In the genomic region with DNA sequence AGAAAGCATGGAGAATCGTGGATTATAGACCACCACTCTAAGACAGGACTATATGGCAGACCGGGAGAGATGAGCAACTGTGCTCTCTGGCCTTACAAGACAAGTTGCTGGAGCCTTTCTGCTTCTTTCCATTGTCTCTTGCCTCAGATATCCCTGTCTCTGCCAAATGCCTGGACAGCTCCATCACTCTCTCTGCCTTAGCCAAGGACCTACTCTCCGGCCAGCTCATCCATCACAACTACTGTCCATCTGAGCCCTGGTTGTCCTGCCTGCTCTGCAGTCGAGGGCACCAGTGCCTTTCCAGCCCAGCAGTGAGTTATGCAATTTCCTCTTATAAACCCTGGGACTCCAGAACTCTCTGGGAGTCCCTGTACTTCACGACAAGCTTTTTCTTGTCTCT, we compare ENCODE assay signal across 17 mouse cellular contexts.
DNase-seq lines count a peak whose midpoint lies in the region; ATAC-seq and TF ChIP-seq lines count a peak whose summit lies in the region.
"Had no signal": no experiment of that assay in that cellular context is flagged by ENCODE, and none has a peak within 500 bp of the region (broad histone marks: within the 10 kb centered on the region; RNA-seq: fewer than 3 reads in every experiment).

No protein-coding gene starts in this region.

- no peak overlapping the region for H3K9ac ChIP-seq in forebrain, embryonic 15.5 days (replicated peaks)
- H3K9ac ChIP-seq: embryonic facial prominence, embryonic 15.5 days; forebrain, embryonic 13.5 days; hindbrain, embryonic 12.5 days; liver, embryonic 15.5 days had no signal

- H3K4me2 ChIP-seq in forebrain, embryonic 15.5 days (replicated peaks): no peak overlapping the region
- H3K4me2 ChIP-seq: embryonic facial prominence, embryonic 15.5 days; forebrain, embryonic 13.5 days; hindbrain, embryonic 12.5 days; liver, embryonic 15.5 days had no signal

- H3K27me3 ChIP-seq in forebrain, embryonic 15.5 days: no peaks in the 10 kb centered on the region
- H3K27me3 ChIP-seq in limb, embryonic 10.5 days (ENCODE audit: low read depth, poor library complexity, severe bottlenecking): no peaks in the 10 kb centered on the region
- H3K27me3 ChIP-seq: embryonic facial prominence, embryonic 15.5 days; forebrain, embryonic 13.5 days; hindbrain, embryonic 12.5 days; liver, embryonic 15.5 days had no signal

- no peaks in the 10 kb centered on the region for H3K36me3 ChIP-seq in forebrain, embryonic 15.5 days
- no peaks in the 10 kb centered on the region for H3K36me3 ChIP-seq in limb, embryonic 10.5 days
- H3K36me3 ChIP-seq: embryonic facial prominence, embryonic 15.5 days; hindbrain, embryonic 12.5 days; liver, embryonic 15.5 days; midbrain, embryonic 10.5 days had no signal

- no peaks in the 10 kb centered on the region for H3K4me1 ChIP-seq in forebrain, embryonic 15.5 days
- 0 out of 2 replicates have a peak, but pooled peaks cover 5% of the 10 kb centered on the region for H3K4me1 ChIP-seq in limb, embryonic 10.5 days
- H3K4me1 ChIP-seq: embryonic facial prominence, embryonic 15.5 days; forebrain, embryonic 13.5 days; hindbrain, embryonic 12.5 days; liver, embryonic 15.5 days had no signal

- TF ChIP-seq CTCF in gastrocnemius, adult 2 months (IDR thresholded peaks at IDR 0.05): no peak

- no peak for ATAC-seq in cerebellum, adult (ENCODE audit: insufficient number of reproducible peaks, low FRiP score, low TSS enrichment)
- ATAC-seq in forebrain, embryonic 15.5 days (replicated peaks): no peak
- ATAC-seq: forebrain, embryonic 13.5 days had no signal

- 86% methylated on average over 5 of the region's 5 CpGs for WGBS in forebrain, embryonic 15.5 days
- WGBS in limb, embryonic 10.5 days: 61% methylated on average over 5 of the region's 5 CpGs

- DNase-seq in gastrocnemius, adult 2 months: peak; percentile 38
- DNase-seq in gastrocnemius, postnatal 36 days: no peak
- peak; percentile 78 for DNase-seq in adrenal gland, adult 8-10 months
- DNase-seq in heart, postnatal 25 days (ENCODE audit: low spot score): peak; percentile 18
- DNase-seq in lung, postnatal 25 days (ENCODE audit: low spot score): peak; percentile 56
- DNase-seq in limb, embryonic 10.5 days (ENCODE audit: low spot score): no peak
- DNase-seq: cerebellum, adult 2 months; kidney, adult 11 months; kidney, postnatal 25 days had no signal

- intact Hi-C loops in gastrocnemius, adult 2 months (cut with DNase I): no loop called here
- intact Hi-C loops in gastrocnemius, postnatal 36 days (cut with DNase I): no loop called here
- intact Hi-C loops in heart, postnatal 25 days (cut with DNase I): no loop called here

- H3K9me3 ChIP-seq in forebrain, embryonic 15.5 days: no peaks in the 10 kb centered on the region
- H3K9me3 ChIP-seq in limb, embryonic 10.5 days (replicated peaks): no peaks in the 10 kb centered on the region
- H3K9me3 ChIP-seq: embryonic facial prominence, embryonic 15.5 days; forebrain, embryonic 13.5 days; hindbrain, embryonic 12.5 days; liver, embryonic 15.5 days; midbrain, embryonic 10.5 days had no signal

- H3K27ac ChIP-seq in gastrocnemius, adult 2 months: no peak overlapping the region
- H3K27ac ChIP-seq in forebrain, embryonic 15.5 days (replicated peaks): no peak overlapping the region
- no peak overlapping the region for H3K27ac ChIP-seq in limb, embryonic 10.5 days
- H3K27ac ChIP-seq: embryonic facial prominence, embryonic 15.5 days; forebrain, embryonic 13.5 days; heart, adult 2 months; hindbrain, embryonic 12.5 days; liver, embryonic 15.5 days; midbrain, embryonic 10.5 days had no signal

- no peak overlapping the region for H3K4me3 ChIP-seq in gastrocnemius, adult 2 months
- H3K4me3 ChIP-seq in forebrain, embryonic 15.5 days: no peak overlapping the region
- no peak overlapping the region for H3K4me3 ChIP-seq in limb, embryonic 10.5 days
- H3K4me3 ChIP-seq: embryonic facial prominence, embryonic 15.5 days; forebrain, embryonic 13.5 days; heart, adult 2 months; hindbrain, embryonic 12.5 days; liver, embryonic 15.5 days; midbrain, embryonic 10.5 days had no signal

Comparison
In these comparisons a context has a peak if more than half of its experiments do, and no peak if none do; other contexts are left out.
1. DNase-seq: peak in gastrocnemius, adult 2 months (single experiment), adrenal gland, adult 8-10 months (single experiment), heart, postnatal 25 days (single experiment) and lung, postnatal 25 days (single experiment); none in gastrocnemius, postnatal 36 days (0 of 2) and limb, embryonic 10.5 days (single experiment).